Mouse (Mus musculus) liver, embryonic 14.5 days (tissue): Measurements from ENCODE around the gene Stard7.

Source experiments
- CTCF ChIP-seq: IDR thresholded peaks from 2 replicates; pipeline ENCODE4 v1.5.1; 2016; ENCODE audit warnings: antibody characterized with exemption, low read depth, control low read depth
- EP300 ChIP-seq: IDR thresholded peaks from 2 replicates; pipeline ENCODE4 v1.6.1; 2016; ENCODE audit warnings: antibody characterized with exemption, low read depth

- TF ChIP-seq CTCF (no peak), EP300 (no peak)
Observed at GRCm38 (mm10) chr2:127310685-127311084, 40.7 kb downstream of the Stard7 start.
